Comparison of ENCODE assay signal across 10 mouse cellular contexts in genomic region chr8:94990598-94991453, GRCm38 (mm10). TPM values are rescaled to one million over a fixed set of nuclear protein-coding genes. Genes with fewer than 3 reads are reported as not detected.
A peak's percentile ranks its signal among the peaks of the same experiment; 100 is the strongest.
DNase-seq lines count a peak whose midpoint lies in the region; ATAC-seq and TF ChIP-seq lines count a peak whose summit lies in the region.
"Had no signal": no experiment of that assay in that cellular context is flagged by ENCODE, and none has a peak within 500 bp of the region (broad histone marks: within the 10 kb centered on the region; RNA-seq: fewer than 3 reads in every experiment).

No protein-coding gene starts in this region.

- H3K4me3 ChIP-seq in gastrocnemius, adult 2 months, result peak overlapping the region; percentile 33
- no peak overlapping the region for H3K4me3 ChIP-seq in midbrain, embryonic 10.5 days
- no peak overlapping the region for H3K4me3 ChIP-seq in midbrain, embryonic 16.5 days (ENCODE audit: low read depth, low read length)
- no peak overlapping the region for H3K4me3 ChIP-seq in limb, embryonic 15.5 days

- peaks cover 15% of the 10 kb centered on the region; the same call in 1 of the 2 replicates for H3K27me3 ChIP-seq in midbrain, embryonic 10.5 days (ENCODE audit: low read depth, poor library complexity, severe bottlenecking)
- H3K27me3 ChIP-seq in midbrain, embryonic 16.5 days (ENCODE audit: control insufficient read depth, insufficient read depth, low read depth, low read length), result no peaks in the 10 kb centered on the region
- H3K27me3 ChIP-seq in limb, embryonic 15.5 days, result no peaks in the 10 kb centered on the region

- no peak overlapping the region for H3K9ac ChIP-seq in midbrain, embryonic 16.5 days (ENCODE audit: low read depth, low read length)
- H3K9ac ChIP-seq in limb, embryonic 15.5 days, result no peak overlapping the region

- no peak for ATAC-seq in midbrain, embryonic 16.5 days
- no peak for ATAC-seq in limb, embryonic 15.5 days (ENCODE audit: insufficient number of reproducible peaks, low FRiP score, low TSS enrichment, low read depth)

- no peaks in the 10 kb centered on the region for H3K36me3 ChIP-seq in midbrain, embryonic 10.5 days
- H3K36me3 ChIP-seq in midbrain, embryonic 16.5 days (ENCODE audit: control insufficient read depth, insufficient read depth, low read length), result no peaks in the 10 kb centered on the region
- no peaks in the 10 kb centered on the region for H3K36me3 ChIP-seq in limb, embryonic 15.5 days

- no peak for TF ChIP-seq CTCF in gastrocnemius, adult 2 months (IDR thresholded peaks at IDR 0.05)

- no peak for DNase-seq in gastrocnemius, adult 2 months
- no peak for DNase-seq in gastrocnemius, postnatal 10 days
- DNase-seq in midbrain, embryonic 10.5 days (ENCODE audit: low spot score), result no peak
- peak; percentile 67 for DNase-seq in thymus, postnatal 25 days
- no peak for DNase-seq in spleen, postnatal 10 days (ENCODE audit: low spot score in 2 of 2)
- DNase-seq in frontal cortex, postnatal 25 days (ENCODE audit: low spot score in 2 of 2), result no peak
- DNase-seq: heart, adult 18-20 months; right cerebral cortex, postnatal 25 days had no signal

- WGBS in midbrain, embryonic 10.5 days, result 70% methylated on average over 11 of the region's 11 CpGs
- 78% methylated on average over 11 of the region's 11 CpGs for WGBS in midbrain, embryonic 16.5 days
- 51% methylated on average over 11 of the region's 11 CpGs for WGBS in limb, embryonic 15.5 days

- H3K9me3 ChIP-seq in midbrain, embryonic 10.5 days (replicated peaks), result no peaks in the 10 kb centered on the region
- no peaks in the 10 kb centered on the region for H3K9me3 ChIP-seq in midbrain, embryonic 16.5 days (replicated peaks; ENCODE audit: control insufficient read depth, low read length, poor library complexity, severe bottlenecking)
- no peaks in the 10 kb centered on the region for H3K9me3 ChIP-seq in limb, embryonic 15.5 days

- no peak overlapping the region for H3K4me2 ChIP-seq in midbrain, embryonic 16.5 days (ENCODE audit: low read length)
- no peak overlapping the region for H3K4me2 ChIP-seq in limb, embryonic 15.5 days

- peak overlapping the region; percentile 92 for H3K27ac ChIP-seq in gastrocnemius, adult 2 months
- peak overlapping the region; percentile 98 for H3K27ac ChIP-seq in midbrain, embryonic 10.5 days (replicated peaks)
- no peak overlapping the region for H3K27ac ChIP-seq in midbrain, embryonic 16.5 days (ENCODE audit: low read length)
- H3K27ac ChIP-seq in limb, embryonic 15.5 days, result peak overlapping the region; percentile 52

- intact Hi-C loops in gastrocnemius, adult 2 months (cut with DNase I), result no loop called here

- H3K4me1 ChIP-seq in midbrain, embryonic 10.5 days, result peaks cover 75% of the 10 kb centered on the region
- H3K4me1 ChIP-seq in midbrain, embryonic 16.5 days (ENCODE audit: control insufficient read depth, insufficient read depth, low read length), result peaks cover 32% of the 10 kb centered on the region
- H3K4me1 ChIP-seq in limb, embryonic 15.5 days, result peaks cover 47% of the 10 kb centered on the region

RNA-seq across cellular contexts. Expression of gene Adgrg1, which starts 16.3 kb away (rescaled TPM):
- 10 to 100 TPM; 20.7 to 27.4 TPM for total RNA-seq in gastrocnemius, adult 2 months (2021)
- total RNA-seq in gastrocnemius, postnatal 10 days (2021), result 10 to 100 TPM; 15.6 to 18.0 TPM
- 116 and 163 TPM in 2 replicates for polyA plus RNA-seq in midbrain, embryonic 10.5 days (2016; fragmentation: Nextera tagmentation; extraction: Ambion mirVana)
- 147 and 153 TPM in 2 replicates for polyA plus RNA-seq in midbrain, embryonic 16.5 days (2015; fragmentation: Nextera tagmentation; extraction: Ambion mirVana)
- polyA plus RNA-seq in limb, embryonic 15.5 days (2015; fragmentation: Nextera tagmentation; extraction: Ambion mirVana), result 23.2 and 25.0 TPM in 2 replicates

RNA-seq across cellular contexts. Expression of gene Adgrg3, which starts 26.7 kb away (rescaled TPM):
- total RNA-seq in gastrocnemius, adult 2 months (2021), result under 1 TPM; 0.28 to 0.43 TPM
- 1 to 10 TPM in 1 of 2 experiments, under 1 TPM in 1; 0.80 to 1.2 TPM for total RNA-seq in gastrocnemius, postnatal 10 days (2021)
- polyA plus RNA-seq in midbrain, embryonic 10.5 days (2016; fragmentation: Nextera tagmentation; extraction: Ambion mirVana), result 3.8 and 3.9 TPM in 2 replicates
- 0.56 and 0.64 TPM in 2 replicates for polyA plus RNA-seq in midbrain, embryonic 16.5 days (2015; fragmentation: Nextera tagmentation; extraction: Ambion mirVana)
- polyA plus RNA-seq in limb, embryonic 15.5 days (2015; fragmentation: Nextera tagmentation; extraction: Ambion mirVana), result 3.6 and 3.7 TPM in 2 replicates
